Mouse (Mus musculus): ENCODE results near the gene Tent4b.
"Not testable (repeated sequence)": the region's sequence is repeated elsewhere in the genome, so short reads cannot be mapped to it uniquely, and the experiment has no call there.

The Tent4b gene

GRCm38 (mm10) chr8:88198945-88199571 is at the start of gene Tent4b:
TSS of gene Tent4b (plus strand) at chr8:88199213.
- peak; percentile 86 for DNase-seq (ENCODE audit: low read depth, low spot score)

- DNase-seq (ENCODE audit: low read depth, low spot score): no peak
Observed at GRCm38 (mm10) chr8:88150910-88151371, 48.1 kb upstream of the Tent4b start.

GRCm38 (mm10) chr8:88160237-88160995 is 38.6 kb upstream of the Tent4b start:
- peak; percentile 37 for DNase-seq (ENCODE audit: low read depth, low spot score)

- peak; percentile 93 for DNase-seq (ENCODE audit: low read depth, low spot score)
Observed at GRCm38 (mm10) chr8:88161439-88161838, 37.6 kb upstream of the Tent4b start.

GRCm38 (mm10) chr8:88175264-88175663 is 23.7 kb upstream of the Tent4b start:
- no peak for DNase-seq (ENCODE audit: low read depth, low spot score)

GRCm38 (mm10) chr8:88177291-88177690 is 21.7 kb upstream of the Tent4b start:
- DNase-seq (ENCODE audit: low read depth, low spot score): peak; percentile 59

GRCm38 (mm10) chr8:88183121-88183520 is 15.9 kb upstream of the Tent4b start:
- DNase-seq (ENCODE audit: low read depth, low spot score): no peak

GRCm38 (mm10) chr8:88184914-88185313 is 14.1 kb upstream of the Tent4b start:
- no peak for DNase-seq (ENCODE audit: low read depth, low spot score)

- no peak for DNase-seq (ENCODE audit: low read depth, low spot score)
Observed at GRCm38 (mm10) chr8:88185716-88186115, 13.3 kb upstream of the Tent4b start.

GRCm38 (mm10) chr8:88197328-88197727 is 1.7 kb upstream of the Tent4b start:
- DNase-seq (ENCODE audit: low read depth, low spot score): peak; percentile 23

- DNase-seq (ENCODE audit: low read depth, low spot score): peak; percentile 45
Observed at GRCm38 (mm10) chr8:88198551-88198944, 465 bp upstream of the Tent4b start.

GRCm38 (mm10) chr8:88199700-88200601 is 938 bp downstream of the Tent4b start:
- peak; percentile 48 for DNase-seq (ENCODE audit: low read depth, low spot score)

- peak; percentile 38 for DNase-seq (ENCODE audit: low read depth, low spot score)
Observed at GRCm38 (mm10) chr8:88200724-88201495, 1.9 kb downstream of the Tent4b start.

- peak; percentile 39 for DNase-seq (ENCODE audit: low read depth, low spot score)
Observed at GRCm38 (mm10) chr8:88201641-88202040, 2.6 kb downstream of the Tent4b start.

- DNase-seq (ENCODE audit: low read depth, low spot score): no peak
Observed at GRCm38 (mm10) chr8:88206016-88206415, 7.0 kb downstream of the Tent4b start.

GRCm38 (mm10) chr8:88207121-88207821 is 8.3 kb downstream of the Tent4b start:
- peak; percentile 82 for DNase-seq (ENCODE audit: low read depth, low spot score)

GRCm38 (mm10) chr8:88209930-88210827 is 11.2 kb downstream of the Tent4b start:
- DNase-seq (ENCODE audit: low read depth, low spot score): not testable (repeated sequence)

GRCm38 (mm10) chr8:88221353-88221752 is 22.3 kb downstream of the Tent4b start:
- peak; percentile 78 for DNase-seq (ENCODE audit: low read depth, low spot score)

- no peak for DNase-seq (ENCODE audit: low read depth, low spot score)
Observed at GRCm38 (mm10) chr8:88225358-88225757, 26.3 kb downstream of the Tent4b start.

Data from 3T3-L1 (cell line).